Mouse (Mus musculus) small intestine, adult 2 months (tissue): ENCODE results near the gene Vsig10l. TPM values are rescaled to one million over a fixed set of nuclear protein-coding genes. Genes with fewer than 3 reads are reported as not detected.

ENCODE experiments used
- H3K27ac ChIP-seq: fragments of 200-500 bp; 2 replicates; pipeline ENCODE4 v1.5.1; 2012; ENCODE audit warnings: low read depth, low read length, control low read depth, inconsistent platforms; ENCODE audit not compliant: insufficient read depth
- H3K27me3 ChIP-seq: fragments of 200-500 bp; 2 replicates; pipeline ENCODE4 v1.6.1; 2012; ENCODE audit warnings: mild to moderate bottlenecking, moderate library complexity, low read length, inconsistent platforms; ENCODE audit not compliant: control insufficient read depth, insufficient read depth
- H3K36me3 ChIP-seq: fragments of 200-500 bp; 2 replicates; pipeline ENCODE4 v1.6.1; 2012; ENCODE audit warnings: mild to moderate bottlenecking, low read length, control low read depth, inconsistent platforms; ENCODE audit not compliant: control insufficient read depth, insufficient read depth
- H3K4me1 ChIP-seq: fragments of 200-500 bp; 2 replicates; pipeline ENCODE4 v1.6.1; 2012; ENCODE audit warnings: low read length, inconsistent platforms, mixed read lengths; ENCODE audit not compliant: control insufficient read depth, insufficient read depth, insufficient read length
- H3K4me3 ChIP-seq: fragments of 200-500 bp; 2 replicates; pipeline ENCODE4 v1.5.1; 2012; ENCODE audit warnings: low read depth, mild to moderate bottlenecking, control low read depth, inconsistent platforms, low read length, moderate library complexity
- CTCF ChIP-seq: fragments of 200-500 bp; IDR thresholded peaks from 2 replicates; pipeline ENCODE4 v1.5.1; 2012; ENCODE audit warnings: low read depth, mild to moderate bottlenecking, control low read depth, inconsistent platforms, low read length, moderate library complexity, mixed read lengths; ENCODE audit not compliant: insufficient replicate concordance, insufficient read length; ENCODE audit errors: extremely low read depth
- POLR2A ChIP-seq: fragments of 200-500 bp; IDR thresholded peaks from 2 replicates; pipeline ENCODE4 v1.6.1; 2012; ENCODE audit warnings: low read depth, mild to moderate bottlenecking, control low read depth, inconsistent platforms, low read length, moderate library complexity
- WGBS: fragments of 180-500 bp; shearing (Covaris S2); methylation state at CpG from one replicate; pipeline ENCODE4 v1.1.7; 2018; 5-methylcytosine and 5-hydroxymethylcytosine counted together
- polyA plus RNA-seq: library from polyadenylated mRNA; depleted of rRNA; stranded (reverse); fragments of >200 nt; gene quantifications from 2 replicates; pipeline ENCODE4 v1.2.3, GENCODE M21; 2012; rRNA removed

Vsig10l gene
- 1.0 and 4.3 TPM in 2 replicates for polyA plus RNA-seq

- TF ChIP-seq CTCF: no peak
- TF ChIP-seq POLR2A: no peak
- Histone ChIP-seq H3K4me1 (peaks cover 6% of the 10 kb centered on the region; the same call in 1 of the 2 replicates), H3K4me3 (no peak within 1 kb of the TSS), H3K27me3 (no peaks in the 10 kb centered on the region), H3K27ac (no peak within 1 kb of the TSS), H3K36me3 (no peaks in the 10 kb centered on the region; the same call in 1 of the 2 replicates)
- 46% methylated on average over 4 of the region's 4 CpGs for WGBS
Observed at GRCm38 (mm10) chr7:43462851-43463250, at the start of gene Vsig10l. TSS of gene Vsig10l (plus strand) at chr7:43463151.

- no peak for TF ChIP-seq CTCF
- TF ChIP-seq POLR2A: no peak
- Histone ChIP-seq H3K4me1 (no peaks in the 10 kb centered on the region), H3K27me3 (no peaks in the 10 kb centered on the region), H3K36me3 (no peaks in the 10 kb centered on the region), H3K4me3 (no peak overlapping the region), H3K27ac (no peak overlapping the region)
- 80% methylated on average over 10 of the region's 10 CpGs for WGBS
Observed at GRCm38 (mm10) chr7:43417298-43417697, 45.7 kb upstream of the Vsig10l start.

GRCm38 (mm10) chr7:43422995-43423617 lies 39.8 kb upstream of the Vsig10l start:
- Histone ChIP-seq H3K4me1 (no peaks in the 10 kb centered on the region), H3K36me3 (no peaks in the 10 kb centered on the region), H3K4me3 (no peak overlapping the region), H3K27me3 (no peaks in the 10 kb centered on the region), H3K27ac (no peak overlapping the region)
- 17% methylated on average over 11 of the region's 11 CpGs for WGBS
- TF ChIP-seq CTCF (peak; percentile 99; the same call in 1 of the 2 replicates), POLR2A (no peak)

- H3K27ac ChIP-seq: no peak overlapping the region
Observed at GRCm38 (mm10) chr7:43423991-43424625, 38.8 kb upstream of the Vsig10l start.

GRCm38 (mm10) chr7:43427406-43427805 lies 35.5 kb upstream of the Vsig10l start, which contains the start of gene Lim2:
TSS of gene Lim2 (plus strand) at chr7:43427670.
- H3K27ac ChIP-seq: no peak within 1 kb of the TSS
- TF ChIP-seq CTCF: no peak
- no peak for TF ChIP-seq POLR2A
- H3K4me1 ChIP-seq: no peaks in the 10 kb centered on the region
- WGBS: 79% methylated on average over 8 of the region's 8 CpGs
- H3K27me3 ChIP-seq: no peaks in the 10 kb centered on the region
- no peak within 1 kb of the TSS for H3K4me3 ChIP-seq
- H3K36me3 ChIP-seq: no peaks in the 10 kb centered on the region

More at GRCm38 (mm10) chr7:43423991-43424625, 38.8 kb upstream of the Vsig10l start:
- Histone ChIP-seq H3K4me3 (no peak overlapping the region), H3K4me1 (no peaks in the 10 kb centered on the region), H3K36me3 (no peaks in the 10 kb centered on the region), H3K27me3 (no peaks in the 10 kb centered on the region)
- WGBS: 48% methylated on average over 3 of the region's 3 CpGs
- no peak for TF ChIP-seq CTCF
- TF ChIP-seq POLR2A: no peak

- H3K27ac ChIP-seq: no peak overlapping the region
- WGBS: 20% methylated on average over 4 of the region's 4 CpGs
- H3K36me3 ChIP-seq: no peaks in the 10 kb centered on the region
- TF ChIP-seq POLR2A: no peak
- TF ChIP-seq CTCF: no peak
- H3K27me3 ChIP-seq: no peaks in the 10 kb centered on the region
- H3K4me3 ChIP-seq: no peak overlapping the region
- no peaks in the 10 kb centered on the region for H3K4me1 ChIP-seq
Observed at GRCm38 (mm10) chr7:43429500-43429899, 33.5 kb upstream of the Vsig10l start.

GRCm38 (mm10) chr7:43432891-43433290 lies 30.1 kb upstream of the Vsig10l start:
- Histone ChIP-seq H3K4me3 (no peak overlapping the region), H3K36me3 (no peaks in the 10 kb centered on the region), H3K4me1 (no peaks in the 10 kb centered on the region), H3K27me3 (no peaks in the 10 kb centered on the region), H3K27ac (no peak overlapping the region)
- WGBS: 68% methylated on average over 4 of the region's 4 CpGs
- no peak for TF ChIP-seq CTCF
- no peak for TF ChIP-seq POLR2A
